Mouse (Mus musculus) kidney, adult 18-20 months (tissue): ENCODE measurements around the gene Sema6d.
"Not testable (repeated sequence)": the region's sequence is repeated elsewhere in the genome, so short reads cannot be mapped to it uniquely, and the experiment has no call there.

Experiments used
- DNase-seq: peaks from one replicate; pipeline ENCODE4 v3.0.0; 2021

Gene Sema6d

DNA sequence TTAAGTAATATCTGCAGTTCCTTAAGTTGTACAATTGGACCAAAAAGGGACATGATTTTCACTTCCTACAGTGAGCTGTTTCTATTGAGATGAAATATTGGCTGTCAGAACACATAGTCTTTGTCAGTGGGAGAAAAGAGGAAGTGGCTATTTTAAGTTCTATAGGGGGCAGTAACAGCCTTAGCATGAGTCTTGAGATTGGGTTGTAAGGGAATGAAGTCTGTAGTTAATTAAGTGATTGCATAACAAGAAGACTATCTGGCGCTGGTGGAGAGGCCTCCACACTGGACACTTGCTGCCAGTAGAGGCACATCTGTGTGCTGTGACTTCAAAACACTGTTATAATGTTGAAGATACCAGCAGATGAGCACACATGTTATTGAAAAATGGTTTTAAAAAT is 209.1 kb downstream of the Sema6d start:
- no peak for DNase-seq

DNA sequence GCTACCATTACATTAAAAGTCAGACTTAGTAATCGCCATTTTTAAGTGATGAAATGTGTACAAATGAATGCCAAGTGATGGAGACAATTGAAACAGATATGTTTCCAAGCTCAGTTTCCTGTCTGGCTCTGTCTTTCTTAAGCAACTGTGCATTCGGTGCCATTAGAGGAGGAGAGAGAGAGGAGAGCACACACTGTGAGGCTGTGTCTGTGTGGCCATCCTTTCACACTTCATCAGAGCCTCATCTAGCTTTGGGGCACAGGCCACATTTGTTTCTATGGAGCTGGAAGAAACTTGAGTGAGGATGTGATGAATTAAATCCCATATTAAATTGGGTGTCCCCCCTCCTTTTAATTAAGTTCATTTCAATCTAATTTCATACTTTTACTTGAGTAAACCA is 218.8 kb downstream of the Sema6d start:
- DNase-seq = no peak

DNA sequence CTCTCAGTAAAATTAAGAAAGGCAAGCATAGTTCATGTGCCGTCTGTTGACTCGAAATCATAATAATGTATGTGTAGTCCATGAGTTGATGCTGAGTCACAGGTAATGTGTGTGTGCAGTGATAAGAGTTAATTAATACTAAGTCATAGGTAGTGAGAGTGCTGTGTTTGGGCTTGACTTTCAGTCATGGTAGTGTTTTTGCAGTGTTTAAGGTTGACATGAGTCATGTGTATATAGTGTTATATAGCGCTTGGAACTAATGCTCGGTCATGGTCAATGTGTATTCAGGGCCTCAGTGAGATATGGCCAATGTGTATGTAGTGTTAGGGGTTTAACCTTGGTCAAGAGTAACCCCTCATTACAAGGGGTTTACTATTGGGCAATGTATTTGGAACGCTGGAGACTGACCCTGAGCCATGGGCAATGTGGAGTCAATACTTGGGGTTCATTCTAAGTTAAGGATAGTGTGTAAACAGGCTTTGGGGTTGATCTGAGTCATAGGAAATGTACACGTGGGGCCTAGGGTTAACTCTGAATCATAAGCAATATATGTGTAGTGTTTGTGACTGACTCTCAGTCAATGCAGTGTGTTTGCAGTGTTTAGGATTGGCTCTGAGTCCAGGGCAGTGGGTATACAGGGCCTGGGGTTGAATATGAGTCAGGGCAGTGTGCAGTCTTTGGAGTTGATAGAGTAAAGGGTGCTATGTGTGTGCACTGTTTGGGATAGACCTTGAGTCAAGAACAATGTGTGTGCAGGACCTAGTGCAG is 219.8 kb downstream of the Sema6d start:
- no peak for DNase-seq

DNA sequence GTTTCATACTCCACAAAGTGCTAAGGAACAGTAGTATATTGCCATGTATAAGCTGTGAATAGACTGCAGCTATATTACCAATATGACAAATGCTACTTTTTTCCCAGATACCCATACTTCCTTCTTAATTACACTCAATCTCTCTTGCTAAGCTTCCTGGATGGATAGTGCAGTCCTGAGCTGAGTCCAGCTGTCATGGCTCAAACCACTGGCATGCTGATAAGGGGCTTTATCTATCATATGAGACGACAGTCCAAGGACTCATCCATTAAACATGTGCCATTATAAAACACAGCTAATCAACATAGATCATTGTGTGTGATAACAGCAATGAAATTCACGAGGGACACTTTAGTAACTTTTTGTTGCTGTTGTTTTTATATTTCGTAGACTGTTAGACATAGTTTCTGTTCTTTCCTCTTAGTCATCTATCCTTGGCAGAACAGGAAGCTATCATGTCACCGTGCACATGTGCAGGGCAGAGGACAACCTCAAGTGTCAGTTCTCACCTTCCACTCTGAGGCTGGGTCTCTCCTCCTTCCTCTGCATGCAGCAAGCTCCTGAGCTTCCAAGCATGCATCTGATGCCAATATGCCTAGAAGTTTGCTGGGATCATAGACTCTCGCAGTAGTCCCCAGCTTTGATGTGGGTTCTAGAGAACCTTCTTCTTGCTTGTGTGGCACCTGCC is 232.9 kb downstream of the Sema6d start:
- DNase-seq = no peak

DNA sequence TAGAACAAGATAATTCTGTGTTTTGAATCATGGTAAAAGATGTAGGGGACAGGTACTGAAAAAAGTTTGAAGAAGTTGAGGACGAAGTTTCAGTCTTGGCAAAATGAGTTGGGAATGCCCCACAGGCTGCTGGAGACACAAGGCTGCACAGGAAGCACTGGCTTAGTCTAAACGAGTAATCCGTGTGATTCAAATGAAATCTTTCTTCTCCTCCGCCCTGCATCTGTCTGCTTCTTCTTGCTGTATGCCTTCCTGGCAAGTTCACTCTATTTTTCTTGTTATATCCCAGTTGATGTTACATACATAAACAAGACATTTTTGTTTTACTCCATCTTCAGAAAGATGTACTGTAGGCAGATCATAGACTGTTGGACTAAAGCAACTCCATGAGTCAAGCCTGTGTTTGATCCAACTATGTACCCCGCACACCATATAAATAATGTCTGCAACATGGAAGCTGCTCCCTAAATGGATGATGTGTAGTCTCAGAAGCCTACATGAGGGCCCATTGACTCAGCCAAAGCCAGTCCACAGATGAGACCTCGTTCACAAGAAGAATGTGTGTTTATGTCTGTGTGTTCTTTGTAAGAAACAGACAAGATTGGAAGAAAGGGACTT is 234.4 kb downstream of the Sema6d start:
- DNase-seq = no peak

DNA sequence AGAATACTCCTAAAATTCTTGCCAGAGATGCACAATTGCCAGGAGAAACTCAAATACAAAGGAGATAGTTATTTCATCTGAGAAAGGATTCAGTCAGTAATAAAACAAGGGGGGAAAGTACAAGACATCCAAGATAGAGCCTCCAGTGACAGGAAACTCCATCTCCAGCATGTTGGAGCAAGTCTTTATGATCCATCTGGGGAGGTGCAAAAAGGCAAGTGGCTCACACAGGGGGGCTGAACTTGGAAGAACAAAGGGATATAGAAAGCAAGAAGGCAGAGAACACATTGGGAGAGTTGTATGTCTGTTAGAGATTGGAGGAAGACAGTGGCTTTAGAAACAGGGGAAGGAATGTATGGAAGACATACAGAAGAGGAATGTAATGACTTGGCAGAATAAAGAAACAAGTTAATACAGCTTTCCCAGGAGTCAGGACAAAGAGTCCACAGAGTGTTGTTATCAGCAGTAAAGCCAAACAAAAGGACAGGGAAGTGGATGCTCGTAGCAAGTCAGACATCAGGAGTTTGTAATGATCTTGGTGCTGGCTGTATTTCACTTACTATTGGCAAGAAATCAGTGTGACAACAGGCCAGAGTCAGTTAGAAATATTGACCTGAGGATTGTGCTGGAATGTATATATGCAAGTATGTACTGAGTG is 239.8 kb downstream of the Sema6d start:
- DNase-seq = no peak

DNA sequence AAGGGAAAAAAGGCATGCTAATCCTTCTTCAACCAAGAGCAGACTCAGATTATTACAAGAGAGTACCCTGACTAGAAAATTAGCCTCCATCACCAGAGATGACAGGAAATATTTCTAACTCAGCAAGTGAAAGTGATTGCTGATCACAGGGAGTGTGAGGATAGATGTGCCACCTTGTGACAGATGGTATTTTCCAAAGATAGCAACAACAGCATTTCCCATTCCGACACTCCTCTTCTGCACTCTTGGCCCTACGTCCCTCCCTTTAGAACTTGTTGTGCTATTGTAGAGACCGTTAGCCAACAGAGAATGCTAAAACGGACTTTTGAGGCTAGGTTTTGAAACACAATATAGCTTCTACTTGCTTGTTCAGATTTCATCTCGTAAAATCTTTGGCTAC is 243.1 kb downstream of the Sema6d start:
- DNase-seq = no peak

DNA sequence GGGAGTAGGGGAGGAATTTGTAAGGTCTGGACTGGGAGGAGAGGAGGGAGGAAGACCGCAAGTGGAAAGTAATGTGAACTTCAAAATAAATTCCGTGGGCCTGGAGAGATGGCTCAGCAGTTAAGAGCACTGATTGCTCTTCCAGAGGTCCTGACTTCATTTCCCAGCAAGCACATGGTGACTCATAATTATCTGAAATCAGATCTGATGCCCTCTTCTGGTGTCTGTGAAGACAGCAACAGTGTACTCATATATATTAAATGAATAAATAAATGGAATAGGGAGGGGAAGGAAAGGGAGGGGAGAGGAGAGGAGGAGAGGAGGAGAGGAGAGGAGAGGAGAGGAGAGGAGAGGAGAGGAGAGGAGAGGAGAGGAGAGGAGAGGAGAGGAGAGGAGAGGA is 244.9 kb downstream of the Sema6d start:
- DNase-seq = not testable (repeated sequence)

DNA sequence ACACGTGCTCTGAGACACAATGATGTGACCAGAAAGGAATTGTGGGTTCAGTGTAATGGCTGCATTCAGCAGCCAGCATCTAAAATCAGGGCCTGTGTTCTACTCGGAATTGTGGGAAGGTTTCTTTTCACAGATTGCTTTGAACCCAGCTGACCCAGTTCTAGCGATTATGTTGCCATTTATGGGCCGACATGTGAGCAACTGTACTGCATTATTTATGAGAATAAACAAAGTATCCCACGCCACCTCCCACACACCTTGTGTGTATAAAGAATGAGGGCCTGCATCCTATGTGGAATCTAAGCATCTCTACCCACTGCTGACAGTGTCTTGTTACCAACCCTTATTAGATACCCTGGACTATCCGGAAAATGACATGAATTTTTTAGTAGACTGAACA is 248.5 kb downstream of the Sema6d start:
- no peak for DNase-seq

DNA sequence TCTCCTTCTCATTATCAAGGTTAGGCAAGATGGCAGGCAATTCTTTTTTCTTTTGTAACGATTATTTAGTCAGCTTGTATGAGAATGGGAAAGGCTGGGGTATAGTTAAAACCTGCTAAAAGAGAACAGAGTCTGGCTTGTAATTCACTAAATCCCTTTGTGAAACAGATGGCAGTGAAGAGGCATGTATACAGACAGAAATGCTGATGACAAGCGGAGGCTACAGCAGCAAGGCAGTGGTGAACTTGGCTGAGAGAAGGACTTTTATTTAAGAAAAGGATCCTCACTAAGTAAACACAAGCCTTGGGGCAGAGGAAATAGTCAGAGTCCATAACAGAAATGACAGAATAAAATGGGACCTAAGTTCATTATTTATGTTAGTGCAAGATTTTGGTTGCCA is 264.4 kb downstream of the Sema6d start:
- no peak for DNase-seq

DNA sequence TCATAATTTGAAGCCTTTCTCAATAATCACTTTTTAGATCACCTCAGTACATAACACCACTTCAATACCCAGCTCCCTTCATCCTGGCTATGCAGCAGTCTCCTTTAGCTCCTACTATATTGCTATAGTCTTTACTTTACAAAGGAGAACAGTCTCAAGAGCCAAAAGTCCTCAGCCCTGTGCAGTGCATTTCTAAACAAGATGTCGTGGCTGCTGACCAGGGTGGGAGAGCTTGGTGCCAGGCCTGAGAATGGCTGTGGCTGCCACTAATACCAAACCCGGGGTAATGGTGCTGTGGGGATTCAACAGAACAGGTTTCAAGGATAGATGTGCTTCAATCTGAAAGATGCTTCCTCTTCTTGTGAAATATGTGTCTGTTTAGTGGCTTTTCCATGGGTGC is 264.9 kb downstream of the Sema6d start:
- no peak for DNase-seq

DNA sequence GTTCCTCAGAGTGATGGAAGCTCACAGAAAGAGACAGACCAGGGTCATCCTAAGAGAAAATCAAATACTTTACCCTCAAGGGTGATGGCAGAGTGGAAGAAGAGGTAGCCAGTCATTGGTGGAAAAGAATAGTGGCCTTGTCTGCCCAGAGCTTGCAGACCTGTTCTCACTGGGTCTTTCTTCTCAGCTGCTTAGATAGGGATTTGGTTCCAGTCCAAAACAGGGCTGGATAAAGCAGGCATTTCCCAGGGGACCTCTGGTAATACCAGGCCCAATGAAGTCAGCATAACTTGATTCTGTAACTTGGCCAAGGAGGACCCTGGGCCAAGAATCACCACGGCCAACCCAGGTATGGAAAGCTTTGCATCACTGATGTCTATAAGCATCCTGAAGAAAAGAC is 279.5 kb downstream of the Sema6d start:
- no peak for DNase-seq

DNA sequence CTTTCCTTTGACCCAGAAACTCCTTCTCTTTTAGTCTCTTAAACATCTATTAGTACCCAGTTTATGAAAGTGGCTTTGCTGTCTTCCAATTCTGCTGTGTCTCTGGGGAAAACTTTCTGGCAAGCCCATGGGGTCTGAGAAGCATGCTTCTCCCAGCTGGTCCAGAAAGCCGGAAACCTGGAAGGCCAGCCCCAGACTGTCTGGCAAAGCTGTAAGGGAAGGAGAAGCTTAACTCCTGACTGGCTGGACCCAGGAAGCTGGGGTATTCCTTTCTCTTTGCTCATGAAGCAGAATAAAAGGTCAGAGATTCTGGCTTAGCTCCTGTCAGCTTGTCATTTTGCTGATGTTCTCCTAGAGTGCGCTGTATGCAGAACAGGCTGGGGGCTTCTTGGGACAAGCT is 280.2 kb downstream of the Sema6d start:
- peak; percentile 23 for DNase-seq

DNA sequence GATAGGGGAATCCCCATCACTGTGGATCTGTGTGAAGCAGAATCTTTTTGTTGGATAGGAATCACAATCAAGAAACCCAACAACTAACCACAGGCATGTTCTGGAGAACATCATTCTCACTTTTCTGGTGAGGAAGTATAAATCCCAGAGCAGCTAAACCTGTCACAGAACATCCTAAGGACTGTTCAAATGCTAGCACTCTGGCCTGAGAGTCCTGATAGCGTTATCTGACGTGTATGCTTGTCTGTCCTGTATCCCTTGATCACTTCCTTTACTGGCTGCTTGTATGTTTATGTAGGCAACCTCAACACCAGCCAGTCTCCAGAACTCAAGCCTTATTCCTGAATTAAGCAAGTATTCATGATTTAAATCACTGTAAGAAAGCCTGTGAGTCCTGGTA is 281.6 kb downstream of the Sema6d start:
- DNase-seq = no peak

DNA sequence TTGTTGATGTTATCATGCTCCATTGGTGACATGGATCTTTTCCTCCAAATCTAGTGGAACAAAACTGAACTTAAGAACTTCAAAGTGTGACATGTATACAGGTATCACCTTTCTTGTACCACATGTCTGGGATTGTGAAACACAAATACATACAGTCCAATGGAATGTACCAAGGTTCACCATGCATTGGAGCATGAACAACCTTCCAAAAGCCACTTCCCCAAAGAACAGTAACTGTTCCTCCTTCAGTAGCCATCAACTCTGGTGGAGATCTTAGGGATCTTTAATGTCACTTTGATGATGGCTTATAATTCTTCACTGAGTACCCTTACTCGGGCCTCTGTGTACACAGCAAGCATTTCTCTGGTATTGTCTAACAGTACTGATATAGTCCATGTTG is 295.3 kb downstream of the Sema6d start:
- no peak for DNase-seq

DNA sequence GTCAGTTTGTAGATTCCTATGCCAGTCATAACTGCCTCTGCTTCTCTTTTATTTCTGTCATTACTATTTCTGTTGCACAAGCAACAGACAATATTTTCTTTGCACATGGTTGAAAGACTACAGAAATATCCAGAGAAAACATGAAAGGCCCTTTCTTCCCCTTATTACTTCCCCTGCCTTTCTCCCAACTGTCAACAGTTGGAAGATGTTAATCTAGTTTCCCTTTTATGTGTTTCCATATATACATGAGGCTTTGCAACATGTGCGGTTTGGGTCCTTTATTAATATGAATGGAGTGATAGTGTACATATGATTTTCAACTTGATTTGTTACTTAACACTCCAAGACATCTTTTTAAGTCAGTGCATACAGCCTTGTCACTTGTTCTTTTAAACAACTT is 296.0 kb downstream of the Sema6d start:
- DNase-seq = no peak

DNA sequence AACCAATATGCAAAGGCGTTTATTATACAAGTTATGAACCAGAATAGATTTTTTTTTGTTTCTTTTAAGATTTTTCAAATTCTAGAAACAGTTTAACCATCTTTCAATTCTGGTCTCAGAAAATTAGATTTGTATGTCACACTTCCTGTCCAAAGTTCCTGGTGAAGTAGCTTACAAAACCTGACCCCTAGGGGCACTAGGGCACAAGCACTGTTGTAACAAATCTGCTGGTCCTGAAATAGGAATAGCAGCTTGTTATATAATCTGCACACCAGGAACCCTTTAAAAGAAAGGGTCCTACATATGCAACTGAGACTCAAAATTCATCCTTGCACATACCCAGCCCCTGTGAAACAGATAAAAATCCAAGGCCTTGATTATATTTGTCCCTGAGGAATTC is 298.5 kb downstream of the Sema6d start:
- DNase-seq = no peak

DNA sequence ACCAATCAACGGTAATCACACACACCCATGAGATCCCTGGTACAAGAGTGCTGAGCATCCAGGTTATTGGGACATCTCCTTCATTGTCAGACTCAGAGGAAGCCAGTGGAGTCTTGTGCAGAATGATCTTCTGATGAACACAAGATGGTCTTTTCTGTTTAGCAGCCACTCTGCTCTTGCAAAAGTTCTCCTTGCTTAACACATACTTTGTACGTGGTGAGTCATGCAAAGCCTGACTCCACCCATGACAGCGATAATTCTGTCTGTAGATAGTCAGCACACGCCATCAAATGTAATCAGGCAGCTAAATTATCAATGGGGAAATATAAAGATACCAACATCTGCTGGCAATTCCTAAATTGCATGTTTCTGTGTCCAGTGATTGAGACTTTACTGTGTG is 307.0 kb downstream of the Sema6d start:
- DNase-seq = no peak

DNA sequence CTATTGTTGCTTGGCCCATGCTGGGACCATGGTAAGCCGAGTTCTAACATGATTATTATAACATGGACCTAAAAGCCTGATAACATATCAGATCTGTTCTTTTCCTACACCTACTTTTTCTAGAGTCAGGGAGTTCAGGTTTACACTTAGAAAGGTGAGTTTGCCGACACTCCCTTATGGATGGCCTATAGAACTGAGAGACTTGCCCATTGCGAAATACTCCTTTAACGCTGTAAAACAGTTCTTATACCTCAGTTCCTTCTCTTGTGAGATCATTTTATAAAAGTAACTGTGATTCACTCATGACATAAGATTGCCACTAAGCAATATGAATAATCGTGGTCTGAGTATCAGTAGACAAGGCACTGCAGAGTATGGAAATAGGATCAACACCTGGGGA is 307.5 kb downstream of the Sema6d start:
- no peak for DNase-seq

DNA sequence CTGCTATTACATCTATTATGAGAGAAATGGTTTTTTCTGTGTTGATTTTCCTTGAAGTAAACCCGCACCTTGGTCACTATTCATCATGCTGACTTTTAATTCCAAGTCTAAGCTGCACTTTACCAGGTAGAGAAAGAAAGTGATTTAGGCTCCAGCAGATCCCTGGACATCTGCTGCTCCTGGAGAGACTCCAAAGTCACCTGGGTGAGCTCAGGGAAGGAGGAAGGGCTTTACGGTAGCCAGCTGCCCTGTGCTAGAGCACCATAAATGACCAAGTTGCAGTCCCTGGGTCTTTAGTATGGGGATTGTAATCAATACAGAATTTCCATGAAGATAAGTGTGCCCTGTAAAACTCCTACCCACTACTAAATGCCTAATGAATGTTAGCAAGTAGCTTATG is 309.8 kb downstream of the Sema6d start:
- no peak for DNase-seq

DNA sequence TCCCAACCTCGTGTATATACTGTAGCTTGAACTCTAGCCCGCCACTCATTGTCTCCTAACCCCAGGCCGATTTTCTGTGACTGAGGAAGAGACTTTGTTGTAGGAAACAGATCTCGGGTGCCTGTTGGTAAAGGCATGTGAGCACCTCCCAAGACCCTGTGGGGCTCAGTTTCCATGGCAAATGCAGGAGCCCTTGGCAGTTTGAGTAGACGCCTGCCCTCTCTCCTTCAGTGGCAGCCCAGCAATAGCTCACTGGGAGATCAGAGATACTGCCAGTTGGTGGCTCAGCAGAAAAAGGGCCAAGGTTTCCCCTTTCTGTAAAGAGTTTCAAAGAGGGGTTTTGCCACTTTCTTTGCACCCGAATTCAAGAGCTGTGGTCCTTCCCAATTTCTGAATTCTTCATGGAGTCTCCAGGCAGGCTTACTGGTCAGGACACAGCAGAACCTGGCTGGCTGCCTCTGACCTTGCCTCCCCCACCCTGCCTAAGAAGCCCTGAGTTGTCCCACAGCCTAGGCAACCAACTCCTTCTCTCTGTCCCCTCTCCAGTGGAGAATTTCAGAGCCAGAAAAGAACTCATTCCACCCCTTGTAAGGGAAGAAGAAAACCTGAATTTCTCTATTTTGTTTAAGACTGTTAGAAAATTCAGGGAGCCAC is 312.1 kb downstream of the Sema6d start:
- DNase-seq = no peak

DNA sequence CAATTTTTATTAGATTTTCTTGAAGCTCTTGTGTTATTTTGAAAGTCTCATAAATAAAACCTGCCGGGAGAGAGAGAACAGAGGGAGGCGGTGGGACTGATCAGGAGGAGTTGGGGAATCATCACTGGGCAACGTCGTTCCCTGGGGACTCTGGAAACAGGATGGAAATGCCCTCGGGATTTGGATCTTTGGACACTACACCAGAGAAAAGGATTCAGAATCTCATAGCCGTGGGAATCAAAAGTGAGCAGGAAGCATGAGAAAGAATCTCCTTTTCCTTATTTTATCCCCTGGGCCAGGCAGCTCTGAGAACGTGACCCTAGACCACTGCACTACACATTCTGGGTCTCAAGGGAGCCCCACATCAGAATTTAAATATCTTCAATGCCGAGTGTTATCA is 313.8 kb downstream of the Sema6d start:
- DNase-seq = no peak

DNA sequence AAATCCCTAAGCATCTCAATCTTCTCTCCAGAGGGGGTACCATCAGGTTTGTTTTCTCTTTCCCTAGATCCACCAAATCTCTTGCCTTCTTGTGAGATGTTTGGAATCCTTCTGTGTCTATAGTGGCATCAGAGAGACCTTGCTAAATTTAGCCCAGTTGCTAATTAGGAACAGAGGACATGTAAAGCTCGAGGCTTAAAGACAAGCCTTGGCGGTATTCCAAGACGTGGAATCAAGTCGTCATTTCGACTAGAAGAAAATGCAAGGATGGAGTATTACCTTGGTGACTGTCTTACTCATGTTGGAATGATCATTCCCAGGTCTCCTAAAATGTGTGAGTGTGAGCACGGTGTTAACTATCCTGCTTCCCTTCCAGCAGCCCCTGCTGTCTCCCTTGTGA is 314.2 kb downstream of the Sema6d start:
- no peak for DNase-seq
